Mouse (Mus musculus): ENCODE measurements around the gene Cfap73.

Cfap73 gene

GRCm38 (mm10) chr5:120647361-120647760 lies 13.3 kb upstream of the Cfap73 start:
- no peak for DNase-seq

GRCm38 (mm10) chr5:120645851-120646250 lies 11.8 kb upstream of the Cfap73 start:
- no peak for DNase-seq

GRCm38 (mm10) chr5:120644227-120644626 lies 10.2 kb upstream of the Cfap73 start:
- DNase-seq = no peak

- no peak for DNase-seq
Observed at GRCm38 (mm10) chr5:120643365-120644085, 9.5 kb upstream of the Cfap73 start.

GRCm38 (mm10) chr5:120640094-120640493 lies 6.1 kb upstream of the Cfap73 start:
- no peak for DNase-seq

GRCm38 (mm10) chr5:120635633-120636032 lies 1.6 kb upstream of the Cfap73 start:
- DNase-seq = no peak

GRCm38 (mm10) chr5:120634860-120635259 lies 825 bp upstream of the Cfap73 start:
- no peak for DNase-seq

- no peak for DNase-seq
Observed at GRCm38 (mm10) chr5:120631892-120632291, 2.1 kb downstream of the Cfap73 start.

- no peak for DNase-seq
Observed at GRCm38 (mm10) chr5:120631128-120631527, 2.9 kb downstream of the Cfap73 start.

GRCm38 (mm10) chr5:120628624-120629023 lies 5.4 kb downstream of the Cfap73 start:
- no peak for DNase-seq

GRCm38 (mm10) chr5:120627515-120628300 lies 6.3 kb downstream of the Cfap73 start:
- DNase-seq = no peak

GRCm38 (mm10) chr5:120626399-120626798 lies 7.6 kb downstream of the Cfap73 start:
- peak; percentile 81 for DNase-seq

GRCm38 (mm10) chr5:120624427-120624826 lies 9.6 kb downstream of the Cfap73 start:
- no peak for DNase-seq

GRCm38 (mm10) chr5:120622198-120622851 lies 11.7 kb downstream of the Cfap73 start:
- DNase-seq = no peak

GRCm38 (mm10) chr5:120621846-120622197 lies 12.2 kb downstream of the Cfap73 start:
- no peak for DNase-seq

- no peak for DNase-seq
Observed at GRCm38 (mm10) chr5:120621078-120621765, 12.8 kb downstream of the Cfap73 start.

- DNase-seq = peak; percentile 83
Observed at GRCm38 (mm10) chr5:120620375-120621077, 13.5 kb downstream of the Cfap73 start.

GRCm38 (mm10) chr5:120619201-120619600 lies 14.8 kb downstream of the Cfap73 start:
- peak; percentile 68 for DNase-seq

- DNase-seq = no peak
Observed at GRCm38 (mm10) chr5:120618778-120619177, 15.3 kb downstream of the Cfap73 start.

GRCm38 (mm10) chr5:120615903-120616302 lies 18.1 kb downstream of the Cfap73 start:
- peak; percentile 52 for DNase-seq

- peak; percentile 100 for DNase-seq
Observed at GRCm38 (mm10) chr5:120612822-120613604, 21.0 kb downstream of the Cfap73 start.

GRCm38 (mm10) chr5:120612442-120612821 lies 21.6 kb downstream of the Cfap73 start, which contains the start of the genes Rita1 and Ddx54:
Gene Rita1 (minus strand): TSS chr5:120612589.
Gene Ddx54 (plus strand): TSS chr5:120612739.
- peak; percentile 97 for DNase-seq

Data from liver (tissue).